10 mouse cellular contexts compared by ENCODE assay signal in the genomic region with DNA sequence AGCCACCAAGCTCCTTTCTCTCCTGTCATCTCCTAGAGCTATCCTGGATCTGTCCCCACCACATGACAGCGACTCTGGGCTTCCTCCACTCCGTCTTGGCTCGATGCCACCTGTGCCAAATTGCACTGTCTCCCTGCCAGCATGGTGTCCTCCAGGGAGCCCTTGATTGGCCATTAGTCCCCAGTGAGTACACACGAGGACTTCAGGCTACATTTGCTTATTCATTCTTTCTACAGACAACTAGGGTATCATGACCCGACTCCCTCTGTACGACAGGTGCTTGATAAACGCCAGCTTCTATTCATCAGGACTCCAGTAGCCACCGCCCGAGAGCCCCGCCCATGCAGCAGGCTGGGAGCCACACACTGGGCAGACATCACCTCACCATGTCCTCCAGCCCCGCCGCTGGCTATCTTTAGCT. TPM values are rescaled to one million over a fixed set of nuclear protein-coding genes. Genes with fewer than 3 reads are reported as not detected.
A peak's percentile ranks its signal among the peaks of the same experiment; 100 is the strongest.
DNase-seq lines count a peak whose midpoint lies in the region; ATAC-seq and TF ChIP-seq lines count a peak whose summit lies in the region.
"Had no signal": no experiment of that assay in that cellular context is flagged by ENCODE, and none has a peak within 500 bp of the region (broad histone marks: within the 10 kb centered on the region; RNA-seq: fewer than 3 reads in every experiment).

No protein-coding gene starts in this region.

- H3K4me3 ChIP-seq in cerebellum, adult 2 months (replicated peaks; ENCODE audit: insufficient read depth, low read depth, low read length), result no peak overlapping the region
- no peak overlapping the region for H3K4me3 ChIP-seq in heart, embryonic 12.5 days
- no peak overlapping the region for H3K4me3 ChIP-seq in left cerebral cortex, adult 2 months
- H3K4me3 ChIP-seq in liver, postnatal 0 days (ENCODE audit: low read depth, low read length), result no peak overlapping the region
- no peak overlapping the region for H3K4me3 ChIP-seq in kidney, embryonic 16.5 days (ENCODE audit: low read length)

- H3K9ac ChIP-seq in heart, embryonic 12.5 days, result no peak overlapping the region
- H3K9ac ChIP-seq in liver, postnatal 0 days (replicated peaks), result no peak overlapping the region
- H3K9ac ChIP-seq in kidney, embryonic 16.5 days (replicated peaks; ENCODE audit: low read length), result no peak overlapping the region

- peaks cover 8% of the 10 kb centered on the region; the same call in 1 of the 2 replicates for H3K9me3 ChIP-seq in heart, embryonic 12.5 days (replicated peaks)
- no peaks in the 10 kb centered on the region for H3K9me3 ChIP-seq in liver, postnatal 0 days (ENCODE audit: low read length)
- 0 out of 2 replicates have a peak, but pooled peaks cover 5% of the 10 kb centered on the region for H3K9me3 ChIP-seq in kidney, embryonic 16.5 days (ENCODE audit: low read length)

- TF ChIP-seq POLR2A in cerebellum, adult 2 months (IDR thresholded peaks at IDR 0.05; ENCODE audit: borderline replicate concordance, insufficient read depth, low read length), result no peak

- no peak overlapping the region for H3K27ac ChIP-seq in cerebellum, adult 2 months (ENCODE audit: insufficient read depth, low read length)
- H3K27ac ChIP-seq in heart, embryonic 12.5 days (ENCODE audit: poor library complexity, severe bottlenecking), result no peak overlapping the region
- peak overlapping the region; percentile 8; the same call in 1 of the 2 replicates for H3K27ac ChIP-seq in left cerebral cortex, adult 2 months
- no peak overlapping the region for H3K27ac ChIP-seq in liver, postnatal 0 days (ENCODE audit: low read depth)
- H3K27ac ChIP-seq in kidney, embryonic 16.5 days (ENCODE audit: low read length), result no peak overlapping the region

- no peak for TF ChIP-seq CTCF in cerebellum, adult 2 months (IDR thresholded peaks at IDR 0.05; ENCODE audit: borderline replicate concordance, insufficient read depth, low read depth, low read length)
- no peak for TF ChIP-seq CTCF in left cerebral cortex, adult 2 months (IDR thresholded peaks at IDR 0.05)
- TF ChIP-seq CTCF in liver, postnatal 0 days (IDR thresholded peaks at IDR 0.05; ENCODE audit: low read depth), result no peak

- no peaks in the 10 kb centered on the region for H3K27me3 ChIP-seq in cerebellum, adult 2 months (ENCODE audit: control insufficient read depth, insufficient read depth, low read length)
- H3K27me3 ChIP-seq in heart, embryonic 12.5 days (replicated peaks), result peaks cover 18% of the 10 kb centered on the region; the same call in 1 of the 2 replicates
- H3K27me3 ChIP-seq in liver, postnatal 0 days (ENCODE audit: insufficient read depth, low read length), result no peaks in the 10 kb centered on the region
- H3K27me3 ChIP-seq in kidney, embryonic 16.5 days (ENCODE audit: insufficient read depth, low read length), result peaks cover 2% of the 10 kb centered on the region; the same call in 1 of the 2 replicates

- WGBS in cerebellum, adult 2 months, result 4% methylated on average over 12 of the region's 12 CpGs
- WGBS in heart, embryonic 12.5 days, result 42% methylated on average over 12 of the region's 12 CpGs
- WGBS in liver, postnatal 0 days (ENCODE audit: insufficient replicate concordance), result 61% methylated on average over 12 of the region's 12 CpGs
- 63% methylated on average over 12 of the region's 12 CpGs for WGBS in kidney, embryonic 16.5 days

- TF ChIP-seq EP300 in liver, postnatal 0 days (IDR thresholded peaks at IDR 0.05; ENCODE audit: low read depth), result no peak

- peak overlapping the region; percentile 19; the same call in 1 of the 2 replicates for H3K4me2 ChIP-seq in heart, embryonic 12.5 days
- no peak overlapping the region for H3K4me2 ChIP-seq in liver, postnatal 0 days (ENCODE audit: low read depth, low read length)
- no peak overlapping the region for H3K4me2 ChIP-seq in kidney, embryonic 16.5 days (replicated peaks; ENCODE audit: low read depth, low read length)

- H3K36me3 ChIP-seq in heart, embryonic 12.5 days, result no peaks in the 10 kb centered on the region
- no peaks in the 10 kb centered on the region for H3K36me3 ChIP-seq in liver, postnatal 0 days (replicated peaks; ENCODE audit: insufficient read depth, low read length)
- H3K36me3 ChIP-seq in kidney, embryonic 16.5 days (ENCODE audit: insufficient read depth, low read length), result no peaks in the 10 kb centered on the region

- DNase-seq in left cerebral cortex, adult 18-20 months (ENCODE audit: low spot score in 2 of 2), result peak; percentile 58 to 66
- DNase-seq in left cerebral cortex, adult 11 months (ENCODE audit: low spot score), result no peak
- DNase-seq in cerebellum, adult 2 months, result peak; percentile 90 to 91
- peak; percentile 53 to 59 for DNase-seq in left cerebral cortex, adult 2 months (ENCODE audit: extremely low spot score in 1 of 2, low spot score in 2 of 2)
- DNase-seq in liver, postnatal 0 days, result no peak

- no peak for ATAC-seq in heart, embryonic 12.5 days (ENCODE audit: insufficient number of reproducible peaks, low FRiP score)
- no peak for ATAC-seq in liver, postnatal 0 days
- no peak for ATAC-seq in megakaryocyte progenitor cell, adult 5-6 weeks (replicated peaks; ENCODE audit: poor library complexity)
- ATAC-seq in kidney, embryonic 16.5 days (ENCODE audit: low FRiP score, low TSS enrichment), result no peak

- peaks cover 47% of the 10 kb centered on the region for H3K4me1 ChIP-seq in cerebellum, adult 2 months (ENCODE audit: control insufficient read depth, insufficient read depth, low read length)
- peaks cover 9% of the 10 kb centered on the region for H3K4me1 ChIP-seq in heart, embryonic 12.5 days (replicated peaks)
- H3K4me1 ChIP-seq in liver, postnatal 0 days (ENCODE audit: insufficient read depth), result no peaks in the 10 kb centered on the region
- peaks cover 12% of the 10 kb centered on the region; the same call in 1 of the 2 replicates for H3K4me1 ChIP-seq in kidney, embryonic 16.5 days (ENCODE audit: insufficient read depth, low read length)

- intact Hi-C loops in left cerebral cortex, adult 2 months (cut with DNase I), result no loop called here

RNA-seq across cellular contexts. Expression of gene Igsf21, which starts 40.8 kb away (rescaled TPM):
- 10 to 100 TPM; 55.4 to 72.1 TPM for total RNA-seq in left cerebral cortex, adult 18-20 months (2021)
- 55.2 and 63.4 TPM in 2 replicates for polyA plus RNA-seq in cerebellum, adult 2 months (2012; rRNA removed)
- polyA plus RNA-seq in heart, embryonic 12.5 days (2016; fragmentation: Nextera tagmentation; extraction: Ambion mirVana), result 0.17 TPM in 1 of 2 replicates, not detected in the other
- total RNA-seq in left cerebral cortex, adult 2 months (2021), result 10 to 100 TPM; 68.8 to 75.2 TPM
- 0.05 TPM in 1 of 2 replicates, not detected in the other for polyA plus RNA-seq in liver, postnatal 0 days (2015; fragmentation: Nextera tagmentation; extraction: Ambion mirVana)
- not detected in 2 replicates for total RNA-seq in megakaryocyte progenitor cell, adult 5-6 weeks (2015)
- not detected in 2 replicates for total RNA-seq in megakaryocyte progenitor cell, adult 5-6 weeks (2017)
- 1.5 TPM in 2 replicates for polyA plus RNA-seq in kidney, embryonic 16.5 days (2015; fragmentation: Nextera tagmentation; extraction: Ambion mirVana)
- total RNA-seq: CH12.LX; common myeloid progenitor, adult 5-6 weeks had no signal

Comparison
In these comparisons a context has a peak if more than half of its experiments do, and no peak if none do; other contexts are left out.
1. DNase-seq: peak in left cerebral cortex, adult 18-20 months (2 of 2), cerebellum, adult 2 months (2 of 2) and left cerebral cortex, adult 2 months (2 of 2); none in left cerebral cortex, adult 11 months (single experiment) and liver, postnatal 0 days (single experiment).
2. RNA of gene Igsf21, which starts 40.8 kb away (polyA plus RNA-seq): 55.2 to 63.4 TPM in cerebellum, adult 2 months; 1.5 TPM in kidney, embryonic 16.5 days, 0.17 TPM in heart, embryonic 12.5 days and 0.05 TPM in liver, postnatal 0 days; every median in the first group is over 10 times any median in the second.